Mouse (Mus musculus) hindbrain, embryonic 13.5 days (tissue): ENCODE results near the gene Gm5426. TPM values are rescaled to one million over a fixed set of nuclear protein-coding genes. Genes with fewer than 3 reads are reported as not detected.
A peak's percentile ranks its signal among the peaks of the same experiment; 100 is the strongest.
"Not testable (repeated sequence)": the region's sequence is repeated elsewhere in the genome, so short reads cannot be mapped to it uniquely, and the experiment has no call there.

Experiments
- ATAC-seq: fragments of 200-750 bp; cut with Nextera tagmentation; 2 replicates; pipeline ENCODE4 v1.8.0; 2017; ENCODE audit warnings: moderate TSS enrichment; ENCODE audit not compliant: low FRiP score
- H3K27ac ChIP-seq: fragments of 300-500 bp; sonication (generic); 2 replicates; pipeline ENCODE4 v1.5.1; 2015; ENCODE audit warnings: inconsistent platforms, mild to moderate bottlenecking, moderate library complexity
- H3K27me3 ChIP-seq: fragments of 300-500 bp; sonication (generic); 2 replicates; pipeline ENCODE4 v1.6.1; 2015; ENCODE audit warnings: mild to moderate bottlenecking, inconsistent platforms
- H3K36me3 ChIP-seq: fragments of 300-500 bp; sonication (generic); 2 replicates; pipeline ENCODE4 v1.6.1; 2015; ENCODE audit warnings: mild to moderate bottlenecking, inconsistent platforms
- H3K4me1 ChIP-seq: fragments of 300-500 bp; sonication (generic); replicated peaks from 2 replicates; pipeline ENCODE4 v1.6.1; 2015; ENCODE audit warnings: inconsistent platforms
- H3K4me2 ChIP-seq: fragments of 300-500 bp; sonication (generic); 2 replicates; pipeline ENCODE4 v1.6.1; 2015; ENCODE audit warnings: inconsistent platforms, mild to moderate bottlenecking, moderate library complexity
- H3K4me3 ChIP-seq: fragments of 300-500 bp; sonication (generic); 2 replicates; pipeline ENCODE4 v1.5.1; 2015; ENCODE audit warnings: mild to moderate bottlenecking, inconsistent platforms
- H3K9ac ChIP-seq: fragments of 300-500 bp; sonication (generic); 2 replicates; pipeline ENCODE4 v1.6.1; 2015; ENCODE audit warnings: mild to moderate bottlenecking, inconsistent platforms
- H3K9me3 ChIP-seq: fragments of 300-500 bp; sonication (generic); 2 replicates; pipeline ENCODE4 v1.6.1; 2016; ENCODE audit warnings: inconsistent platforms
- WGBS: fragments of 180-500 bp; shearing (Covaris S2); methylation state at CpG from one replicate; pipeline ENCODE4 v1.1.7; 2015; 5-methylcytosine and 5-hydroxymethylcytosine counted together
- polyA plus RNA-seq: library from polyadenylated mRNA; unstranded; fragments of >200 nt; fragmentation: Nextera tagmentation; extraction: Ambion mirVana; gene quantifications from 2 replicates; pipeline ENCODE4 v1.2.1, GENCODE M21; 2015

Gene Gm5426
- polyA plus RNA-seq, 1 experiment from 2014 or later, result not detected

DNA sequence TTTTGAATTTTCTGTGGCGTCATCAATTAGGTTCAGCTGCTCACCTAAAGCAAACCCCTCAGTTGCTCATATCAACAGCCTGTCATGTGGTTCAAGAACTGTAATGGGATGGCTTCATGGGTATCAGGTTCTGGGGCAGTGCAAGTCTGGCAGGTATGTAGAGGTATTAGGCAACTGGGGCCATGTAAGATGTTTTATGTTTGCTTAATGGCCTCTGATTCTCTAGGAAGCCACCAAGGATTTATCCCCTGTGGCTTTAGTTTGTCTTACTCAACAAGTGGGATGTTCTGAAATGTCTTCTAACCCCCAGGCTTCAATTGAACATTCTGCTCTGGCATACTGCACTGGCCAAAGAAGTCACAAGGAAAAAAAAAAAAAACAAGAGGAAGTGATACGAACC, 15.6 kb upstream of the Gm5426 start:
- Histone ChIP-seq H3K4me1 (no peaks in the 10 kb centered on the region), H3K4me2 (no peak overlapping the region), H3K36me3 (no peaks in the 10 kb centered on the region), H3K27me3 (no peaks in the 10 kb centered on the region), H3K9me3 (no peaks in the 10 kb centered on the region), H3K9ac (no peak overlapping the region), H3K4me3 (no peak overlapping the region), H3K27ac (no peak overlapping the region)
- 89% methylated on average over 2 of the region's 2 CpGs for WGBS
- ATAC-seq, result no peak

GRCm38 (mm10) chr10:96121249-96122010, 15.0 kb upstream of the Gm5426 start:
- H3K9me3 ChIP-seq, result no peaks in the 10 kb centered on the region
- no peak overlapping the region for H3K9ac ChIP-seq
- no peaks in the 10 kb centered on the region for H3K36me3 ChIP-seq
- 70% methylated on average over 4 of the region's 4 CpGs for WGBS
- no peak overlapping the region for H3K4me3 ChIP-seq
- no peak overlapping the region for H3K4me2 ChIP-seq
- H3K27me3 ChIP-seq, result no peaks in the 10 kb centered on the region
- H3K27ac ChIP-seq, result no peak overlapping the region
- ATAC-seq, result no peak
- no peaks in the 10 kb centered on the region for H3K4me1 ChIP-seq

DNA sequence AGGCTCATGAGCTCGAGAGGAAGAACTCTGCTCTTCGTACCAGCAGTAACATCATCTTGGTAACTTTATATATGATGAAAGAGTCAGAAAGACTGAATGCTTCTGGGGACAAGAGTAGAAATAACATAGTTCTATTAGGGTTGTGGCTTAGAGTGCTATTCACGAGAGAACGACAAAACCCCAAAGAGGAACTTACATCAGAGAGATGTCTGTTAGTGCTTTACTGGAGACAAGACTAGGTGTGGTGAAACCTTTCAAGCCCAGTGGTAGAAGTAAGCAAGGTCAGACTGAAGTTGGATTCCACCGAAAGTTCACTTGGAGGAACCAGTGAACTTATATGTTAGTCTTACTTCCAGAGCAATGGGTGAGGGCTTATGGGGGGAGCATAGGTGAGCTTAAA, 12.5 kb upstream of the Gm5426 start:
- no peak overlapping the region for H3K27ac ChIP-seq
- no peaks in the 10 kb centered on the region for H3K36me3 ChIP-seq
- H3K9me3 ChIP-seq, result no peaks in the 10 kb centered on the region
- no peak overlapping the region for H3K4me2 ChIP-seq
- H3K27me3 ChIP-seq, result no peaks in the 10 kb centered on the region
- H3K4me3 ChIP-seq, result no peak overlapping the region
- no peak for ATAC-seq
- 91% methylated on average over 5 of the region's 5 CpGs for WGBS
- no peaks in the 10 kb centered on the region for H3K4me1 ChIP-seq
- H3K9ac ChIP-seq, result no peak overlapping the region

DNA sequence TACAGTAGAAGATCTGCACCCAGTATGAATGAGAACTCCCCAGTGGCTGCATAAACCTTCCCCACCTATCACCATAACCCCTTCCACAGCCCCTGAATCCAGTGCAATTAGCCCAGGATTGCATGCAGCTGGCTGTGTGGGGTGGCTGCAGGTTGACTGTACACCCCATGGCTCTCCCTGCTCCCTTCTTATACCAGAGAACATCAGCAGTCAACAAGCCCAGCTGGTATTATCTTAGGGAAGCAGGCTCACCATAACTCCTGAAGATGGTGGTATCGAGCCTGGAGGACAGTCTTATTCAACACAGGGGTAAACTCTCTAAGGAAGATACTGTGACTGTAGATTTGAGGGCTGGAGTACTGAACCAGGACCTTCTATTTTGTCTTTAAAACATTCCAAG, 12.1 kb upstream of the Gm5426 start:
- ATAC-seq, result no peak
- 94% methylated on average over 1 of the region's 1 CpGs for WGBS
- H3K36me3 ChIP-seq, result no peaks in the 10 kb centered on the region

DNA sequence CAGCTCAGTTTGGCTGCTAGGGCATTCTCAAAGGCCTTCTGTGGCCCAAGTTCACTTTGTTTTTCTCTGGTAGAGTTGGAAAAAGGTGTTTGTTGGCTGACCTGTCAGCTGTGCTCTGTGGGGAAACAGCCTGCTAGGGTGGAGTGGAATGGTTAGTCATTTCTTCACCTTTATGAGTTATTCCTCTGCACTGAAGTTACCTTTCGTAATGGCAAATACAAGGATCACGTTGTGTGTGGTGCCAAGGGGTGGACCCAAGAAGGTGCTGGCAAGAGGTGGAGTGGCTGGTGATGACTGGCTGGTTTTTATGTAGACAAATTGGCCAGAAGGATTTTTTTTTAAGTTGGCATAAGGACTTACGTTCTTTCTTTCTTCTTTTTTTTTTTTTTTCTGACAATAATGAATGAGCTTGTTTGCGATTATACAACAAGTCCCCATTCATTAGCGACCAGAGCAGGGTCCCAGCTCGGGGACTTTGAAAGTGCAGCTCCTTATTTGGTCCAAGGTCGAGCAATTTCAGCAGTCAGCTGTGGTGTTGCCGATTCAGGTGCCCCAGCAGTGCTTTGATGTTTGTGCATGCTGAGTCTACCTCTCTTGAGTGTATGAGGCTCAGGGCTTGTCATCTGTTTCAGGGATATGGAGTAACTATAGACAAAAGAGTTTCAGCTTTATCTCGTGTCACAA, 10.5 kb upstream of the Gm5426 start:
- H3K9ac ChIP-seq, result no peak overlapping the region
- H3K27ac ChIP-seq, result no peak overlapping the region
- 65% methylated on average over 9 of the region's 9 CpGs for WGBS
- no peaks in the 10 kb centered on the region for H3K4me1 ChIP-seq
- no peak for ATAC-seq
- H3K36me3 ChIP-seq, result no peaks in the 10 kb centered on the region
- no peaks in the 10 kb centered on the region for H3K27me3 ChIP-seq
- no peaks in the 10 kb centered on the region for H3K9me3 ChIP-seq
- H3K4me3 ChIP-seq, result no peak overlapping the region
- no peak overlapping the region for H3K4me2 ChIP-seq

More for the DNA sequence above, 12.1 kb upstream of the Gm5426 start:
- no peaks in the 10 kb centered on the region for H3K9me3 ChIP-seq
- no peak overlapping the region for H3K9ac ChIP-seq
- no peak overlapping the region for H3K27ac ChIP-seq
- no peak overlapping the region for H3K4me3 ChIP-seq
- no peaks in the 10 kb centered on the region for H3K4me1 ChIP-seq
- no peaks in the 10 kb centered on the region for H3K27me3 ChIP-seq
- no peak overlapping the region for H3K4me2 ChIP-seq

- no peaks in the 10 kb centered on the region for H3K36me3 ChIP-seq
- 94% methylated on average over 2 of the region's 2 CpGs for WGBS
- no peak overlapping the region for H3K4me2 ChIP-seq
- H3K27me3 ChIP-seq, result 0 out of 2 replicates have a peak, but pooled peaks cover 3% of the 10 kb centered on the region
- H3K4me1 ChIP-seq, result 0 out of 2 replicates have a peak, but pooled peaks cover 3% of the 10 kb centered on the region
- H3K9me3 ChIP-seq, result no peaks in the 10 kb centered on the region
- no peak overlapping the region for H3K27ac ChIP-seq
- H3K9ac ChIP-seq, result no peak overlapping the region
- H3K4me3 ChIP-seq, result no peak overlapping the region
- ATAC-seq, result no peak
These were observed 7.2 kb upstream of the Gm5426 start for GRCm38 (mm10) chr10:96129213-96129612.

DNA sequence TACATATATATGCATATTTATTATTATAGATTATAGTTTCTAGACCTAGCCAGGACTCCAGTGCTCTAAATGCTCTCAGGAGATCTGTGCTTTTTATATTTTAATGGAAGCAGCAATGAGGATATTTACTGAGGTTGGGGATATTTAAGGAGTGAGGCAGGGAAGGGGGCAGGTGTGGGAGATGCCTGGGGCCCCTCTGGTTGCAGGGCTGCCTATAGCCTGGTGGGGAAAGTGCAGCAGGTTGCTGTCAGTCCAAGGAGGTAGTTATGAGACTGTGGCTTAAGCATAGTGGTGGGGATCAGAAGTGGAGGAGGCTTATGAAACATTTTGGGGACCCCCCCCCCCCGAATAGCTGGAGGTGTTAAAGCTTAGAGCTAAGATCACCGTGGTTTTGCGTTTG, 6.0 kb upstream of the Gm5426 start:
- Histone ChIP-seq H3K4me1 (0 out of 2 replicates have a peak, but pooled peaks cover 3% of the 10 kb centered on the region), H3K9ac (no peak overlapping the region), H3K27ac (no peak overlapping the region), H3K27me3 (0 out of 2 replicates have a peak, but pooled peaks cover 3% of the 10 kb centered on the region), H3K36me3 (no peaks in the 10 kb centered on the region), H3K4me3 (no peak overlapping the region), H3K4me2 (no peak overlapping the region), H3K9me3 (no peaks in the 10 kb centered on the region)
- ATAC-seq, result no peak
- 85% methylated on average over 3 of the region's 3 CpGs for WGBS

DNA sequence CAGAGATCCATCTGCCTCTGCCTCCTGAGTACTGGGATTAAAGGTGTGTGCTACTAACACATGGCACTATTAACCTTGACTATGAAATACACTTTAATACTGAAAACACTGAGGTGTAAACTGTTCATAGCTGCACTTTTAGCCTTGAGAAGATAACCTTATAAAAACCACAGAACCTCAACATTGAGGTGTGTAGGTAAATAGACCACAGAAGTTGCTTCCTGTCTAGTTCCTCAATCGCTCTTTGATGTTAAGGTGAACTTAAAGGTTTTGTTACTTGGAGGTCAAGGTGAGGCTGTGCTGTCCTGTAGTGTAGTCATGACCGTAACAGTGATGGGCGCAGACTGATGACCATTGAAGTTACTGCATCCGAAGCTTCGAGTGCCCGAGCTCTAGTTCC, 5.3 kb upstream of the Gm5426 start:
- Histone ChIP-seq H3K4me1 (0 out of 2 replicates have a peak, but pooled peaks cover 3% of the 10 kb centered on the region), H3K4me3 (no peak overlapping the region), H3K9ac (no peak overlapping the region), H3K27ac (no peak overlapping the region), H3K9me3 (no peaks in the 10 kb centered on the region), H3K36me3 (no peaks in the 10 kb centered on the region), H3K27me3 (0 out of 2 replicates have a peak, but pooled peaks cover 3% of the 10 kb centered on the region), H3K4me2 (no peak overlapping the region)
- 92% methylated on average over 6 of the region's 6 CpGs for WGBS
- ATAC-seq, result no peak

GRCm38 (mm10) chr10:96132161-96132560, 4.2 kb upstream of the Gm5426 start:
- 38% methylated on average over 6 of the region's 6 CpGs for WGBS
- no peak overlapping the region for H3K4me3 ChIP-seq
- 0 out of 2 replicates have a peak, but pooled peaks have one; percentile 69 for ATAC-seq
- H3K4me2 ChIP-seq, result no peak overlapping the region
- no peak overlapping the region for H3K9ac ChIP-seq
- H3K4me1 ChIP-seq, result 0 out of 2 replicates have a peak, but pooled peaks cover 3% of the 10 kb centered on the region
- no peak overlapping the region for H3K27ac ChIP-seq
- 0 out of 2 replicates have a peak, but pooled peaks cover 3% of the 10 kb centered on the region for H3K27me3 ChIP-seq
- H3K36me3 ChIP-seq, result no peaks in the 10 kb centered on the region
- no peaks in the 10 kb centered on the region for H3K9me3 ChIP-seq

GRCm38 (mm10) chr10:96138585-96138984, 2.2 kb downstream of the Gm5426 start:
- H3K27me3 ChIP-seq, result no peaks in the 10 kb centered on the region
- WGBS, result 96% methylated on average over 5 of the region's 5 CpGs
- no peaks in the 10 kb centered on the region for H3K36me3 ChIP-seq
- no peak overlapping the region for H3K4me3 ChIP-seq
- no peak overlapping the region for H3K4me2 ChIP-seq
- no peak overlapping the region for H3K27ac ChIP-seq
- no peak for ATAC-seq
- H3K9ac ChIP-seq, result no peak overlapping the region
- H3K9me3 ChIP-seq, result no peaks in the 10 kb centered on the region
- H3K4me1 ChIP-seq, result no peaks in the 10 kb centered on the region

DNA sequence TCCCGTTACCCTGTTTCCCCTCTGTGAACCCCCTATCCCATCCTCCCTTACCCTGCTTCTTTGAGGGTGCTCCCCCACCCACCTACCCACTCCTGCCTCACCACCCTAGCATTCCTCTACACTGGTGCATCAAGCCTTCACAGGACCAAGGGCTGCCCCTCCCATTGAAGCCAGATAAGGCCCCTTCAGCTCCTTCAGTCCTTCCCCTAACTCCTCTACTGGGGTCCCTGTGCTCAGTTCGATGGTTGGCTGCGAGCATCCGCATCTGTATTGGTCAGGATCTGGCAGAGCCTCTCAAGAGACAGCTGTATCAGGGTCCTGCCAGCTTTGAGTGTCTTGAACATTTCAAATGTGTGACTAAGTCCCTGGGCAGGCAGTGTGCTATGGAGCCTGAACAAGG, 2.9 kb downstream of the Gm5426 start:
- WGBS, result 96% methylated on average over 4 of the region's 4 CpGs

GRCm38 (mm10) chr10:96146578-96146977, 10.2 kb downstream of the Gm5426 start:
- Histone ChIP-seq H3K9me3 (no peaks in the 10 kb centered on the region), H3K4me2 (no peak overlapping the region), H3K9ac (no peak overlapping the region), H3K4me3 (no peak overlapping the region), H3K27me3 (no peaks in the 10 kb centered on the region), H3K36me3 (no peaks in the 10 kb centered on the region), H3K27ac (no peak overlapping the region), H3K4me1 (peaks cover 8% of the 10 kb centered on the region)
- ATAC-seq, result no peak
- WGBS, result 93% methylated on average over 5 of the region's 5 CpGs

More for the DNA sequence above, 2.9 kb downstream of the Gm5426 start:
- not testable (repeated sequence) for H3K9me3 ChIP-seq, ATAC-seq, H3K9ac ChIP-seq, H3K27ac ChIP-seq, H3K4me2 ChIP-seq, H3K27me3 ChIP-seq, H3K4me3 ChIP-seq, H3K36me3 ChIP-seq, H3K4me1 ChIP-seq
